Mouse (Mus musculus) embryonic facial prominence, embryonic 13.5 days (tissue): ENCODE data around the gene Wwtr1. TPM values are rescaled to one million over a fixed set of nuclear protein-coding genes. Genes with fewer than 3 reads are reported as not detected.

Experiments
- ATAC-seq: fragments of 200-750 bp; cut with Nextera tagmentation; 2 replicates; pipeline ENCODE4 v1.8.0; 2017; ENCODE audit warnings: low read depth; ENCODE audit not compliant: insufficient number of reproducible peaks, insufficient read depth, low FRiP score, low TSS enrichment
- H3K27ac ChIP-seq: fragments of 300-500 bp; sonication (generic); 2 replicates; pipeline ENCODE4 v1.5.1; 2015; ENCODE audit warnings: moderate library complexity, mild to moderate bottlenecking, inconsistent platforms
- H3K27me3 ChIP-seq: fragments of 300-500 bp; sonication (generic); 2 replicates; pipeline ENCODE4 v1.6.1; 2015; ENCODE audit warnings: mild to moderate bottlenecking, inconsistent platforms
- H3K36me3 ChIP-seq: fragments of 300-500 bp; sonication (generic); 2 replicates; pipeline ENCODE4 v1.6.1; 2015; ENCODE audit warnings: mild to moderate bottlenecking, inconsistent platforms
- H3K4me1 ChIP-seq: fragments of 300-500 bp; sonication (generic); 2 replicates; pipeline ENCODE4 v1.6.1; 2015; ENCODE audit warnings: inconsistent platforms
- H3K4me2 ChIP-seq: fragments of 300-500 bp; sonication (generic); 2 replicates; pipeline ENCODE4 v1.6.1; 2015; ENCODE audit warnings: moderate library complexity, mild to moderate bottlenecking, inconsistent platforms
- H3K4me3 ChIP-seq: fragments of 300-500 bp; sonication (generic); 2 replicates; pipeline ENCODE4 v1.5.1; 2015; ENCODE audit warnings: mild to moderate bottlenecking, inconsistent platforms
- H3K9ac ChIP-seq: fragments of 300-500 bp; sonication (generic); 2 replicates; pipeline ENCODE4 v1.6.1; 2015; ENCODE audit warnings: mild to moderate bottlenecking, inconsistent platforms
- H3K9me3 ChIP-seq: fragments of 300-500 bp; sonication (generic); 2 replicates; pipeline ENCODE4 v1.6.1; 2016; ENCODE audit warnings: inconsistent platforms
- WGBS: fragments of 180-500 bp; shearing (Covaris S2); methylation state at CpG from one replicate; pipeline ENCODE4 v1.1.7; 2015; ENCODE audit warnings: mixed read lengths; 5-methylcytosine and 5-hydroxymethylcytosine counted together
- polyA plus RNA-seq: library from polyadenylated mRNA; unstranded; fragments of >200 nt; fragmentation: Nextera tagmentation; extraction: Ambion mirVana; gene quantifications from 2 replicates; pipeline ENCODE4 v1.2.1, GENCODE M21; 2015

Wwtr1 gene
- polyA plus RNA-seq, 1 experiment from 2014 or later: 23.8 TPM

- no peak overlapping the region for H3K9ac ChIP-seq
- 61% methylated on average over 3 of the region's 3 CpGs for WGBS
- no peak overlapping the region for H3K4me2 ChIP-seq
- H3K36me3 ChIP-seq: peaks cover 17% of the 10 kb centered on the region
- no peaks in the 10 kb centered on the region for H3K27me3 ChIP-seq
- peaks cover 9% of the 10 kb centered on the region; the same call in 1 of the 2 replicates for H3K4me1 ChIP-seq
- no peak overlapping the region for H3K27ac ChIP-seq
- ATAC-seq: no peak
- no peak overlapping the region for H3K4me3 ChIP-seq
- no peaks in the 10 kb centered on the region for H3K9me3 ChIP-seq
Measured at GRCm38 (mm10) chr3:57555560-57555959, 20.1 kb downstream of the Wwtr1 start.

GRCm38 (mm10) chr3:57554890-57555239 lies 20.8 kb downstream of the Wwtr1 start:
- Histone ChIP-seq H3K9ac (no peak overlapping the region), H3K4me3 (no peak overlapping the region), H3K4me1 (peaks cover 10% of the 10 kb centered on the region; the same call in 1 of the 2 replicates), H3K36me3 (peaks cover 12% of the 10 kb centered on the region; the same call in 1 of the 2 replicates), H3K9me3 (no peaks in the 10 kb centered on the region), H3K4me2 (no peak overlapping the region), H3K27ac (no peak overlapping the region), H3K27me3 (no peaks in the 10 kb centered on the region)
- no peak for ATAC-seq
- 75% methylated on average over 3 of the region's 3 CpGs for whole genome bisulfite sequencing

GRCm38 (mm10) chr3:57554124-57554889 lies 21.4 kb downstream of the Wwtr1 start:
- WGBS: 83% methylated on average over 10 of the region's 10 CpGs
- no peak for ATAC-seq
- Histone ChIP-seq H3K4me3 (no peak overlapping the region), H3K27ac (no peak overlapping the region), H3K4me2 (no peak overlapping the region), H3K9me3 (no peaks in the 10 kb centered on the region), H3K9ac (no peak overlapping the region), H3K4me1 (peaks cover 10% of the 10 kb centered on the region; the same call in 1 of the 2 replicates), H3K36me3 (peaks cover 8% of the 10 kb centered on the region; the same call in 1 of the 2 replicates), H3K27me3 (no peaks in the 10 kb centered on the region)

DNA sequence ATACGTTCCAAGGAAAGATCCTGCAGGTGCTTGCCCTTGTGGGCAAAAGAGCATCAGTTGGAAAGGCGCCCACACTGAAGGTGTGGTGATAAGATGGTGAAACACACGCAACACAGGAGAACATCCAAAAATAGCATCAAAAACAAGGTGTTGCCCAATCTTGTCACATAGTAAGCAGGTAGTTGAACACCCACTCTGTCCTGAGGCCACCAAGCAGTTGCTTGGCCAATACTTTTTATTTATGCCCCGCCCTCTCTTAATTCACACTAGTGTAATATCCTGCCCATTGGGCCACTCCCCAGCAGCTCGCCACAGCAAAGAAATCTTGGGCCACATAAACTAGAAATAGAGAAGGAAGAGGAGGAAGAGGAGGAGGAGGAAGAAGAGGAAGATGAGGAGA lies 22.6 kb downstream of the Wwtr1 start:
- no peaks in the 10 kb centered on the region for H3K9me3 ChIP-seq
- H3K36me3 ChIP-seq: no peaks in the 10 kb centered on the region
- H3K4me2 ChIP-seq: no peak overlapping the region
- no peak overlapping the region for H3K27ac ChIP-seq
- ATAC-seq: no peak
- 91% methylated on average over 5 of the region's 5 CpGs for WGBS
- H3K4me1 ChIP-seq: peaks cover 10% of the 10 kb centered on the region; the same call in 1 of the 2 replicates
- no peak overlapping the region for H3K4me3 ChIP-seq
- H3K9ac ChIP-seq: no peak overlapping the region
- H3K27me3 ChIP-seq: no peaks in the 10 kb centered on the region

DNA sequence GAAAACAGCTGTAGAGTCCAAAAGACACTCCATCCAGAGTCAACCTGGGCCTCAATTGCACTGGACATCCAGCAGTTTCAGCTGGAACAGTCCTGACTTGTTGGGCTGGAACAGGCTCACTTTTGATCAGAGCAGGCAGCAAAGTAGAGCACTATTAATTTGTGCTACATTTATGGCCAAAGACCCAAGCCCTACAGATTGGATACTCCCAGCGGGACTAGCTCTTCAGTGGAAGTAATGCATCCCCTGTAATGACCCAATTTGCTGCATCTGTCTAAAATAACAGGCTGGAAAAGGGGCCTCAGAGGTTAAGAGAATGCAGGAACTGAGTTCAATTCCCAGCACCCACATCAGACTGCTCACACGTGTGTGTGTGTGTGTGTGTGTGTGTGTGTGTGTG lies 24.5 kb downstream of the Wwtr1 start:
- H3K9ac ChIP-seq: no peak overlapping the region
- 55% methylated on average over 2 of the region's 2 CpGs for WGBS
- no peaks in the 10 kb centered on the region for H3K9me3 ChIP-seq
- no peak overlapping the region for H3K4me2 ChIP-seq
- H3K27ac ChIP-seq: no peak overlapping the region
- H3K4me1 ChIP-seq: peaks cover 10% of the 10 kb centered on the region; the same call in 1 of the 2 replicates
- no peak for ATAC-seq
- H3K4me3 ChIP-seq: no peak overlapping the region
- H3K27me3 ChIP-seq: no peaks in the 10 kb centered on the region
- no peaks in the 10 kb centered on the region for H3K36me3 ChIP-seq

DNA sequence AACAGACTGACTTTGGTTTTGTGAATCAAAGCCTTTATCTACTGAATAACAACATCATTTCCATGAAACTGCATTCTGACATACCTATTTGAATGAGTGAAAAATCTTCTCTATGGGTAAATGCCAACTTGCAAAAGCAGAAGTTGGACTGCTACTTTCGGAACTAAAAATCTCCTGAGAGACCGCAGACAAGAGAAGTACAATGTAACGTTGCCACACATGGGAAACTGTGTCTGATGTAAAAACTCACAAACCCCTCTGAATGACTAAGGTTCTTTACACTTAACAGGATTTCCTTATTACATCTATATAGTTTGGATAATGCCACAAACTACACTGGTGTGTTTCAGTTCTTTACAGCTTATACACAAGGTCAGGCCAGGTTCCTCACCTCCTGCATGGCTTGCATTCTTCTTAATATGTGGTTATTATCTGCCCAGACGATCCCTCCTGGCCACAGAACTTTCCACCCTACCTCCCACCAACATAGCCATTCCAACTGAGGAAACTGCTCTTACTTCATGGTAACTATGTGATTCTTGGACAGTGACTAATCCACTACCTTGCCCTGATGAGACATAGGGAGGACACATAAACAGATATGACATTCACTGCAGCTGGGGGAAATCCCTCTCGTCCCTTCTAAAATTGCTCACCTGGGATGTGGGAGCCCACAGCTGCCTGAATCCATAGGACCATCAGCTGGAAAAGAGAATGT lies 25.1 kb downstream of the Wwtr1 start:
- ATAC-seq: no peak
- no peak overlapping the region for H3K4me2 ChIP-seq
- H3K9ac ChIP-seq: no peak overlapping the region
- 79% methylated on average over 5 of the region's 5 CpGs for WGBS
- no peaks in the 10 kb centered on the region for H3K36me3 ChIP-seq
- no peak overlapping the region for H3K4me3 ChIP-seq
- H3K9me3 ChIP-seq: no peaks in the 10 kb centered on the region
- H3K27ac ChIP-seq: no peak overlapping the region
- H3K4me1 ChIP-seq: peaks cover 10% of the 10 kb centered on the region; the same call in 1 of the 2 replicates
- H3K27me3 ChIP-seq: no peaks in the 10 kb centered on the region

GRCm38 (mm10) chr3:57544154-57544553 lies 31.6 kb downstream of the Wwtr1 start:
- Histone ChIP-seq H3K9me3 (no peaks in the 10 kb centered on the region), H3K4me2 (no peak overlapping the region)
- no peak for ATAC-seq

DNA sequence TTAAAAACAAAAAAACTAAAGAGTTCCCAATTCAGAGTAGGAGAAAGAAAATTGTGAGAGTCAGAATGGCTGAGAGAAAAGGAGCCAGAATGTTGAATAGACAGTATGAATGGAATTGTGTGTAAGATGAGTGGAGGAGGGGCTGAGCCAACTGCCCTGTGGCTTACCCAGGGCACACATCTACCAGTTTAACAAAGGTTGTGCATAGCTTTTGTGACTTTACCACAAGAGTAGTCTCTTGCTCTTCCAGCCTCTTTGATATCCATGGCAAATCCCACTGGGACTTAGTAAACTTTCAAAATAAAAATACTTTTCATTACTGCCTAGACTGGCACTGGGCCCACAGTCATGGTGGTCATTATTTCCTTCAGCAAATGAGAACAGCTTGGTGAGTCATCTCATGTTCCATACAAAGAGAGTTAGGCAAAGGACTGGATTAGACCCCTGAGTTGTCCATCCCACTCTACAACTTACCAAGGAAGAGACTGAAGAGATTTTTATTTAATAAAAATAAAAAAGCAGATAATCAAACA lies 32.8 kb downstream of the Wwtr1 start:
- Histone ChIP-seq H3K4me2 (no peak overlapping the region), H3K4me3 (no peak overlapping the region), H3K36me3 (no peaks in the 10 kb centered on the region), H3K9ac (no peak overlapping the region), H3K27ac (no peak overlapping the region), H3K27me3 (no peaks in the 10 kb centered on the region), H3K9me3 (no peaks in the 10 kb centered on the region), H3K4me1 (peaks cover 11% of the 10 kb centered on the region)
- ATAC-seq: no peak

More at GRCm38 (mm10) chr3:57544154-57544553, 31.6 kb downstream of the Wwtr1 start:
- no peaks in the 10 kb centered on the region for H3K36me3 ChIP-seq
- no peaks in the 10 kb centered on the region for H3K27me3 ChIP-seq
- no peak overlapping the region for H3K27ac ChIP-seq
- WGBS: 80% methylated on average over 9 of the region's 9 CpGs
- H3K9ac ChIP-seq: no peak overlapping the region
- no peak overlapping the region for H3K4me3 ChIP-seq
- peaks cover 11% of the 10 kb centered on the region for H3K4me1 ChIP-seq

DNA sequence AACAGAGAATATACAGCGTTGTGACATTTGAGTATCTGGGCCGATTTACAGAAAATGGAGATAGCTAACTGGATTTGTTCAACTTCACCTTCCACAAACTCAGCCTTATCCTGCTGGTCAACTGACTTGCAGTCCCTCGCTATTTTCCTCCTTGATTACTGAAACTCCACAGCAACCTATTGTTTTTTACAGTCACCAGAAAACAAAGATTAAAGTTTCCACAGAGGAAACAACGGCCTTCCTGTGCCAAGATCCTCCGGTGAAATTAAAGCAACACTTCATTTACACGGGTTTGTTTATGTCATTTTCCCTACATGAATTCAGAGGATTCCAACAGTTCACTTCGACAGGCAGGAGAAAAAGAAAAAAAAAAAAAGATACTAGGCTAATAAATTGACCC lies 34.5 kb downstream of the Wwtr1 start:
- Histone ChIP-seq H3K4me2 (no peak overlapping the region), H3K4me1 (peaks cover 12% of the 10 kb centered on the region), H3K27me3 (no peaks in the 10 kb centered on the region), H3K9ac (no peak overlapping the region), H3K27ac (no peak overlapping the region), H3K9me3 (no peaks in the 10 kb centered on the region), H3K4me3 (no peak overlapping the region), H3K36me3 (no peaks in the 10 kb centered on the region)
- WGBS: 73% methylated on average over 7 of the region's 7 CpGs
- no peak for ATAC-seq

DNA sequence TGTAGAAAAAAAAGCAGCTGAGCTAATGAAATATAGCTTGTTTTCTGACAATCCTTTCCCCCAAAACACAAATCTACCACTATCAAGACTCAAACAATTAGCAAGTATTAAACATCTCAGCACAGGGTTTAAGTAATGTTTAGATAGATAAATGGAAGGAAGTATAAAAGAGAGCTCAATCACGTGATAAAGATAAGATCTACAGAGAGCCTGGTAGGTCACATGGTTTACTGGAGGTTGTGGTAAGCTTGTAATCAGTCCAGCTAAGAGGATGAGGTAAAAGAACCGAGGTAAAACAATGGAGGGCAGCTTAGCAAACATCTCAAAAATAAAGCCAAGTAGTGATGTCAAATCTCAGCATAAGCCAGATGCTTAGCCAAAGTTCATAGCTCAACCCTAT lies 35.2 kb downstream of the Wwtr1 start:
- H3K27ac ChIP-seq: no peak overlapping the region
- no peak overlapping the region for H3K4me3 ChIP-seq
- no peak overlapping the region for H3K4me2 ChIP-seq
- WGBS: 46% methylated on average over 2 of the region's 2 CpGs
- H3K9ac ChIP-seq: no peak overlapping the region
- peaks cover 18% of the 10 kb centered on the region for H3K4me1 ChIP-seq
- no peaks in the 10 kb centered on the region for H3K9me3 ChIP-seq
- H3K27me3 ChIP-seq: no peaks in the 10 kb centered on the region
- H3K36me3 ChIP-seq: no peaks in the 10 kb centered on the region
- no peak for ATAC-seq

GRCm38 (mm10) chr3:57535483-57536185 lies 40.1 kb downstream of the Wwtr1 start:
- H3K4me2 ChIP-seq: no peak overlapping the region
- H3K9ac ChIP-seq: no peak overlapping the region
- peaks cover 25% of the 10 kb centered on the region for H3K4me1 ChIP-seq
- H3K36me3 ChIP-seq: no peaks in the 10 kb centered on the region
- ATAC-seq: no peak
- no peak overlapping the region; the same call in 1 of the 2 replicates for H3K27ac ChIP-seq
- H3K4me3 ChIP-seq: no peak overlapping the region
- no peaks in the 10 kb centered on the region for H3K27me3 ChIP-seq
- H3K9me3 ChIP-seq: no peaks in the 10 kb centered on the region
- 54% methylated on average over 13 of the region's 13 CpGs for WGBS
